Mouse (Mus musculus) testis, adult 2 months (tissue): ENCODE results near the gene Sp7.

Experiments
- CTCF ChIP-seq: fragments of 200-500 bp; IDR thresholded peaks from 2 replicates; pipeline ENCODE4 v1.5.1; 2012; ENCODE audit warnings: low read depth, mild to moderate bottlenecking, inconsistent platforms, low read length, moderate library complexity; ENCODE audit not compliant: control insufficient read depth, insufficient read depth, insufficient replicate concordance
- POLR2A ChIP-seq: fragments of 200-500 bp; IDR thresholded peaks from 2 replicates; pipeline ENCODE4 v1.6.1; 2012; ENCODE audit warnings: low read depth, mild to moderate bottlenecking, inconsistent platforms, low read length, moderate library complexity; ENCODE audit not compliant: control insufficient read depth

GRCm38 (mm10) chr15:102407681-102408557, 40.9 kb upstream of the Sp7 start:
- TF ChIP-seq CTCF = no peak
- TF ChIP-seq POLR2A = no peak
